Mouse (Mus musculus) heart, postnatal 10 days (tissue): ENCODE results near the gene Clic1. TPM values are rescaled to one million over a fixed set of nuclear protein-coding genes. Genes with fewer than 3 reads are reported as not detected.
A peak's percentile ranks its signal among the peaks of the same experiment; 100 is the strongest.
"Not testable (repeated sequence)": the region's sequence is repeated elsewhere in the genome, so short reads cannot be mapped to it uniquely, and the experiment has no call there.

ENCODE experiments used
- DNase-seq, 2 experiments: peaks; one replicate each; pipeline ENCODE4 v3.0.0; 2021
- intact Hi-C: fragments of 180-260 bp; cut with DNase I; formaldehyde crosslinking; loops from one replicate; pipeline ENCODE4 v1.15.1; 2025
- total RNA-seq, 2 experiments: library from RNA; stranded (reverse); gene quantifications; 2 replicates each; pipeline ENCODE4 v1.2.3; 2021

The Clic1 gene
- 100 to 1,000 TPM; 115 to 118 TPM for total RNA-seq

GRCm38 (mm10) chr17:35049561-35050016 lies at the start of gene Clic1:
TSS of gene Clic1 (plus strand) at chr17:35049966.
- DNase-seq = peak; percentile 70 to 71
- intact Hi-C loops = no loop called here

- intact Hi-C loops = loop anchor here (10.0 kb wide), 1 partner anchor 234 kb away; the partner anchor contains the start of genes Atp6v1g2 and Nfkbil1
- DNase-seq = peak; percentile 92 to 93
Observed at GRCm38 (mm10) chr17:35000717-35001451, 48.9 kb upstream of the Clic1 start, which contains the start of gene Vars. TSS of gene Vars (plus strand) at chr17:35000987.

DNA sequence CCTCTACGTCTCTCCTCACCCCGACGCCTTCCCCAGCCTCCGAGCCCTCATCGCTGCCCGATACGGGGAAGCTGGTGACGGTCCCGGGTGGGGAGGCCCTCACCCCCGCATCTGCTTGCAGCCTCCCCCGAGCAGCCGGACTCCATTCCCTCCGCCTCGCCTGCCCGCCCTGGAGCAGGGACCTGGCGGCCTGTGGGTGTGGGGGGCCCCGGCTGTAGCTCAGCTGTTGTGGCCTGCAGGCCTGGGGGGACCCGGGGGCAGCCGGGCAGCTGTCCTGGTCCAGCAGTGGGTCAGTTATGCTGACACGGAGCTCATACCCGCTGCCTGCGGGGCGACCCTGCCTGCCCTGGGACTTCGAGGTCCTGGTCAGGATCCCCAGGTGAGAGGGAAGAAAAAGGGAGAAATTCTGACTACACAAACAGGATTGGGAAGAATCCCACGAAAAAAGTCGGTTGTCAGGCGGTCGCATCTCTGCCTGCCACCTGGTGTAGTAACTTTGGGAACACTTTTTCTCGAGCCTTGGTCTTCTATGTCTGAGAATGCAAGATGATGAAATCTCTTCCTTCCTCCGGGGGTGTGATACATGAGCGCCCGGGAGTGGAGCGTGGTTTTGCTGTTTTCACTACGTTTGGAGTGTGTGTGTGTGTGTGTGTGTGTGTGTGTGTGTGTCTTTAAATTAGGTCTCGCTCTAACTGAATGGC lies 48.2 kb upstream of the Clic1 start:
- no peak for DNase-seq
- intact Hi-C loops = loop anchor here (10.0 kb wide), 1 partner anchor 233 kb away; the partner anchor contains the start of genes Atp6v1g2 and Nfkbil1

DNA sequence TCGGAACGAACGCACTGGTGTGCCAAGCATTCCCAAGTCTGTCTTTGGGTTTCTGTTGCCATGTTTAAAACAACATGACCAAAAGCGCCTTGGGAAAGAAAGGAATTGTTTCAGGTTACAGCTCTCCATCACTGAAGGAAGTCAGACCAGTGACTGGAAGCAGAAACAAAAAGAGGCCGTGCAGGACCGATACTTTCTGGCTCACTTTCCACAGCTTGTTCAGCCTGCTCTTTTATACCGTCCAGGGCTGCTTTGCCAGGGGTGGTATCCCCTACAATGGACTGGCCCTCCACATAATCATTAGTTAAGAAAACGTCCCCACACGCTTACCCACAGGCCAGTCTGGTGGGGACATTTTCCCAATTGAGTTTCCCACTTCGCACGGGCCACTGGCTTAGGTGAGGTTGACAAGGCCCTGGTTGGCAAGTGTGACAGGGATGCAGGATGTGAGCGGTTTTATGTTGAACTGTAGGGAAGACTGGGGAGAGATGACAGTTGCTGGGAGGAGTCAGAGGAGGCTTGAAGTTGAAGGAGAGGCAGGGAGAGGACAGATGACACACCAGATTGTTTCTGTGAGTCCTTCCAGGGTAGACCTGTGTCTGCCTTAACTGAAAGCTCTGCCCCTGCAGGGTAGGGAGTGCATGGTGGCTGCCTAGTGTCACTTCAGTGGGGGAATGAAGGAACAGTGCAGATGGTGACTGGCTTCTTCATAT lies 47.5 kb upstream of the Clic1 start:
- intact Hi-C loops = loop anchor here (10.0 kb wide), 1 partner anchor 232 kb away; the partner anchor contains the start of genes Atp6v1g2 and Nfkbil1

GRCm38 (mm10) chr17:35003022-35003838 lies 46.5 kb upstream of the Clic1 start:
- no peak for DNase-seq
- intact Hi-C loops = loop anchor here (10.0 kb wide), 1 partner anchor 232 kb away; the partner anchor contains the start of genes Atp6v1g2 and Nfkbil1

More for the DNA sequence above, 47.5 kb upstream of the Clic1 start:
- no peak for DNase-seq

DNA sequence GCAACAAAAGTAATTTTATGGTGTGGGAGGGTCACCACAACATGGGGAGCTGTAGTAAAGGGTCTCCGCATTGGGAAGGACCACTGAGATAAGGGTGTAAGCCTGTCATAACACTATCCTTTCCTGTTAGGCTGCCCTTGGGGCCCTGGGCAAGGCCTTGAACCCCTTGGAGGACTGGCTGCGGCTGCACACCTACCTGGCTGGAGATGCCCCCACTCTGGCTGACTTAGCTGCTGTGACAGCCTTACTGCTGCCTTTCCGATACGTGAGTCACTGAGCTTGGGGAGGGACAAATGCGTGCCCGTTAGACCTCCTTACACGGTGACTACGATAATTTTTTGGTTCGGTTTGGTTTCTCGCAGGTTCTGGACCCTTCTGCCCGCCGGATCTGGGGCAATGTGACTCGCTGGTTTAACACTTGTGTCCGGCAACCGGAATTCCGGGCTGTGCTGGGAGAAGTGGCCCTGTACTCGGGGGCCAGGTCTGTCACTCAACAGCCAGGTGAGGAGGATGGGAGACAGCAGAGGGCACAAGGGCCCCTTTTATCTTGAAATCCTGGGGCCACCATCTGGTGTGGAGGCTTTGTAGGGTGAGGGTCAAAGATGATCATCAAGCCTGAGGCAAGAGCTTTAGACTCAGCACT lies 45.6 kb upstream of the Clic1 start:
- intact Hi-C loops = loop anchor here (10.0 kb wide), 1 partner anchor 231 kb away; the partner anchor contains the start of genes Atp6v1g2 and Nfkbil1
- DNase-seq = no peak

GRCm38 (mm10) chr17:35005158-35005557 lies 44.6 kb upstream of the Clic1 start:
- DNase-seq = no peak
- intact Hi-C loops = loop anchor here (10.0 kb wide), 1 partner anchor 230 kb away; the partner anchor contains the start of genes Atp6v1g2 and Nfkbil1

DNA sequence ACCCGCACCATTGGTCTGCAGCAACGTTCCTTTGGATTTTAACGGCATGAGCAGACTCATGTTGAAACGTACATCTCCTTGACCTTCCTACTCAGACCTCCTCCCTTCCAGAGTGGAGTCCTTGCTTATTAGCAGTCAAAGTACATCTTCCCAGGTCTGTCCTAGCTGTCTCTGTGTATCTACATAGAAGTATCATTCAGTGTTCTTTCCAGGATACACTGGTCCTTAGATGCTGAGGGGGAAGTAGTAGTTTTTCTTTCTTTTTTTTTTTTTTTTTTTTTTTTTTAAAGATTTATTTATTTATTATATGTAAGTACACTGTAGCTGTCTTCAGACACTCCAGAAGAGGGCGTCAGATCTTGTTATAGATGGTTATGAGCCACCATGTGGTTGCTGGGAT lies 43.9 kb upstream of the Clic1 start:
- intact Hi-C loops = loop anchor here (10.0 kb wide), 1 partner anchor 229 kb away; the partner anchor contains the start of genes Atp6v1g2 and Nfkbil1
- not testable (repeated sequence) for DNase-seq

DNA sequence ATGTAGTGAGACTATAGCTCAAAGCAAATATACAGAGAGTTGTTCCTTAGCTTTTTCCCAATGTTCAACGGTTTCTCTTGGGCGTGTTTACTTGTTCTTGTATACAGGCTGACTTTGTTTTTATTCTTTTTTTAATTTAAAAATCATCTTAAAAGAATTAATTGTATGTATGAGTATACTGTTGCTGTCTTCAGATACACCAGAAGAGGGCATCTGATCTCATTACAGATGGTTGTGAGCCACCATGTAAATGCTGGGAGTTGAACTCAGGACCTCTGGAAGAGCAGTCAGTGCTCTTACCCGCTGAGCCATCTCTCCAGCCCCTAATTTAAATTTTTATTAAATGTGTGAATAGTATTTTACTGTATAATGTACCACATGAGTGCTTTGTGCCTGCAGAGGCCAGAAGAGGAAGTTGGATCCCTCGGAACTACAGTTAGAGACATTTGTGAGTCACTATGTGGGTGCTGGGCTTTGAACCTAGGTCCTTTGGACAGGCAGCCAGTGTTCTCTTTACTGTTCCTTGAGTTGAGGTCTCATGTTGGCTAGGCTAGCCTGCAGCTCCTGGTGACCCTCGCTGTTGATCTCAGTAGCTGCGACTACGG lies 42.3 kb upstream of the Clic1 start:
- intact Hi-C loops = loop anchor here (10.0 kb wide), 1 partner anchor 227 kb away; the partner anchor contains the start of genes Atp6v1g2 and Nfkbil1
- no peak for DNase-seq

DNA sequence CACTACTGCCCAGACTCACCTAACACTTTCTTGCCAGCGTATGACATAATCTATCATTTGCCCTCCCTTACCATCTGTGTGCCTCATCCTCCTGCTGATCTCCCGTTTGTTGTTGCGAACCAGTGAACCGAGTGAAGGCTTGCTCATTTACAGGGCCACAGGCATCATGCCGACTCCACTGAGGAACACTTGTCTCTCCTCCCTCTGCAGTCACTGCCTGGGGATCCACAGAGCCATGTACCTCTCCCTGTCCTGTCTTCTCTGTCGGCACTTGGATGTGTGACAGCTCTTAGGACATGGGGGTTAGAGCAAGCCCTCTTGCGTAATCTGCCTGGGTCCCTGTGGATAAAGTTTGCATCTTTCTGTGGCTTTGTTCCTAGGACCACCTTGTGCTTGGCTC lies 40.2 kb upstream of the Clic1 start:
- DNase-seq = no peak
- intact Hi-C loops = loop anchor here (10.0 kb wide), 1 partner anchor 225 kb away; the partner anchor contains the start of genes Atp6v1g2 and Nfkbil1

- DNase-seq = no peak
- intact Hi-C loops = no loop called here
Observed at GRCm38 (mm10) chr17:35011440-35011839, 38.3 kb upstream of the Clic1 start.

GRCm38 (mm10) chr17:35012430-35012829 lies 37.3 kb upstream of the Clic1 start:
- intact Hi-C loops = no loop called here
- no peak for DNase-seq

DNA sequence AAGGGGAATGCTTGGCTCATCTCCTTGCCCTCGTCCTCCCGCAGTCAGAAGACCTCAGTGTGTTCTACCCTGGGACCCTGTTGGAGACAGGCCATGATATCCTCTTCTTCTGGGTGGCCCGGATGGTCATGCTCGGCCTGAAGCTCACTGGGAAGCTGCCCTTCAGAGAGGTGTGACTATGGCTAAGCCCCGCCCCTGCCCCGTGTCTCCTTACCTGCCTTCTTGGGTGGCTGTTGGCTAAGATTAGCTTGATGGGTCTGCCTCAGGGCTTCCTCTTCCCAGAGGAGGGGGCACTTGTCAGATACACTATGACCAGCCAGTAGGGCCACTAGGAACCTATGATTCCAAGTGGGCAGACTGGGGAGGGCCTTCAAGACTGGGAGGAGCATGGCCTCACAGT lies 36.5 kb upstream of the Clic1 start:
- no peak for DNase-seq
- intact Hi-C loops = no loop called here

- no peak for DNase-seq
- intact Hi-C loops = no loop called here
Observed at GRCm38 (mm10) chr17:35015296-35015695, 34.5 kb upstream of the Clic1 start.

DNA sequence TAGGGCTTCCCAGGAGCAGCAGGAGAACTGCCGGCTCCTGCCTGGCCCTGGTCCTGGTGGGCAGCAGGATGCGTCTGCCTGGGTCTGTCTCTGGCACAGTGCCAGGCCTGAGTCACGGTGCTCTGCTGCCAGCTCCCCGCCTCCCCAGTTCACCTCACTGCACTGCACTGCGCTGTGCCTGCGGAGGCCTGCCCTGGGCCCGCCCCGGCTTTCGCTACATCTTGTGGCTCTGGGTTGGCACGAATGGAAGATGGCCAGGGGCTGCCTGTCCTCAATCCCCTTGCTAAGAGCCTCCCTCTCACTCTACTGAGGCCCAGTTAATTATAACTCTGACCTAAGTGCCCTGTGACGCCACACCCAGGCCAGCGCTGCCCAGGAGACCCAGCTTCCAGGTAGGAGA lies 33.4 kb upstream of the Clic1 start, which contains the start of gene Vwa7:
Gene Vwa7 (plus strand): TSS at position 204 of the 400 bp plus-strand sequence.
- peak; percentile 61 for DNase-seq
- intact Hi-C loops = no loop called here

- no peak for DNase-seq
- intact Hi-C loops = no loop called here
Observed at GRCm38 (mm10) chr17:35016791-35017705, 32.7 kb upstream of the Clic1 start.

DNA sequence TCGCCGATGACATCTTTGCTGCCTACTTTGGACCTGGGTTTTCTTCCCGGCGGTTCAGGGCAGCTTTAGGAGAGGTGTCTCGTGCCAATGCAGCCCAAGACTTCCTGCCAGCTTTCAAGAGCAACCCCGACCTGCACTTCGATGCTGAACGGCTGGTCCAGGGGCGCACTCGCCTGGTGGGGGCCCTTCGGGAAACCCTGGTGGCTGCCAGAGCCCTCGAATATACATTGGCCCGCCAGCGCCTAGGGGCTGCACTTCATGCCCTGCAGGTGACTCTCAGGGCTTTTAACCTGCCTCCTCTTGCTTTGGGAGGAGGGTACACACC lies 32.1 kb upstream of the Clic1 start:
- DNase-seq = no peak
- intact Hi-C loops = no loop called here

GRCm38 (mm10) chr17:35018171-35018570 lies 31.6 kb upstream of the Clic1 start:
- DNase-seq = no peak
- intact Hi-C loops = no loop called here
